Mouse (Mus musculus) heart, embryonic 14.5 days (tissue): ENCODE results near the gene Lag3. TPM values are rescaled to one million over a fixed set of nuclear protein-coding genes. Genes with fewer than 3 reads are reported as not detected.

Experiments used
- ATAC-seq: fragments of 200-750 bp; cut with Nextera tagmentation; 2 replicates; pipeline ENCODE4 v1.8.0; 2017; ENCODE audit warnings: low read depth, moderate TSS enrichment; ENCODE audit not compliant: insufficient number of reproducible peaks, insufficient read depth, low FRiP score
- H3K27ac ChIP-seq, 2 experiments: fragments of 200-500 bp in 1 of 2; fragments of 300-500 bp in 1 of 2; sonication (generic) in 1 of 2; replicated peaks in 1 of 2; 2 replicates each; pipeline ENCODE4 v1.5.1; 2012 to 2014; ENCODE audit warnings: low read depth in 2 of 2, low read length in 2 of 2, control low read depth in 1 of 2, mild to moderate bottlenecking in 1 of 2, mixed read lengths in 1 of 2; ENCODE audit not compliant: control insufficient read depth in 1 of 2, insufficient read depth in 1 of 2
- H3K27me3 ChIP-seq: fragments of 300-500 bp; sonication (generic); 2 replicates; pipeline ENCODE4 v1.6.1; 2014; ENCODE audit warnings: mild to moderate bottlenecking, low read length, control low read depth; ENCODE audit not compliant: control insufficient read depth, insufficient read depth
- H3K36me3 ChIP-seq: fragments of 300-500 bp; sonication (generic); 2 replicates; pipeline ENCODE4 v1.6.1; 2014; ENCODE audit warnings: mild to moderate bottlenecking, control low read depth, low read length, mixed read lengths; ENCODE audit not compliant: control insufficient read depth, insufficient read depth
- H3K4me1 ChIP-seq, 2 experiments: fragments of 200-500 bp in 1 of 2; fragments of 300-500 bp in 1 of 2; sonication (generic) in 1 of 2; 2 replicates each; pipeline ENCODE4 v1.6.1; 2012 to 2014; ENCODE audit warnings: low read length in 2 of 2, control low read depth in 1 of 2, mixed read lengths in 1 of 2; ENCODE audit not compliant: control insufficient read depth in 2 of 2, insufficient read depth in 2 of 2
- H3K4me2 ChIP-seq: fragments of 300-500 bp; sonication (generic); 2 replicates; pipeline ENCODE4 v1.6.1; 2014; ENCODE audit warnings: mild to moderate bottlenecking, low read length
- H3K4me3 ChIP-seq, 2 experiments: fragments of 200-500 bp in 1 of 2; fragments of 300-500 bp in 1 of 2; sonication (generic) in 1 of 2; 2 replicates each; pipeline ENCODE4 v1.5.1; 2012 to 2014; ENCODE audit warnings: low read length in 2 of 2, mild to moderate bottlenecking in 2 of 2, control low read depth in 1 of 2, low read depth in 1 of 2, moderate library complexity in 1 of 2; ENCODE audit not compliant: control insufficient read depth in 1 of 2, insufficient read depth in 1 of 2
- H3K9ac ChIP-seq: fragments of 300-500 bp; sonication (generic); 2 replicates; pipeline ENCODE4 v1.6.1; 2014; ENCODE audit warnings: mild to moderate bottlenecking, low read length
- H3K9me3 ChIP-seq: fragments of 300-500 bp; sonication (generic); 2 replicates; pipeline ENCODE4 v1.6.1; 2016; ENCODE audit warnings: low read length, control low read depth; ENCODE audit not compliant: control insufficient read depth
- WGBS: fragments of 180-500 bp; shearing (Covaris S2); extraction: QIAGEN DNeasy Blood & Tissue Kit; methylation state at CpG from one replicate; pipeline ENCODE4 v1.1.7; 2014; 5-methylcytosine and 5-hydroxymethylcytosine counted together
- polyA plus RNA-seq: library from polyadenylated mRNA; unstranded; fragments of >200 nt; fragmentation: Nextera tagmentation; extraction: Ambion mirVana; gene quantifications from 2 replicates; pipeline ENCODE4 v1.2.1, GENCODE M21; 2014

Lag3 gene
- polyA plus RNA-seq, 1 experiment from 2014 or later, result 1.00 TPM

- peaks cover 6 to 19% of the 10 kb centered on the region in 2 experiments for H3K4me1 ChIP-seq
- H3K27me3 ChIP-seq, result no peaks in the 10 kb centered on the region
- no peaks in the 10 kb centered on the region for H3K9me3 ChIP-seq
- peaks cover 42% of the 10 kb centered on the region for H3K36me3 ChIP-seq
- H3K4me2 ChIP-seq, result peak overlapping the region; percentile 74
- H3K9ac ChIP-seq, result peak overlapping the region; percentile 96
- H3K27ac ChIP-seq, result peak overlapping the region; percentile 83 to 98
- H3K4me3 ChIP-seq, result peak overlapping the region; percentile 73 to 94
- ATAC-seq, result peak; percentile 16; the same call in 1 of the 2 replicates
- WGBS, result under 1% methylated on average over 48 of the region's 48 CpGs
Observed at GRCm38 (mm10) chr6:124931525-124932313, 20.2 kb upstream of the Lag3 start.

- under 1% methylated on average over 57 of the region's 64 CpGs for WGBS
- Histone ChIP-seq H3K4me3 (peak within 1 kb of the TSS; percentile 73 to 94), H3K27ac (peak within 1 kb of the TSS; percentile 87 to 98), H3K9ac (peak within 1 kb of the TSS; percentile 96), H3K36me3 (peaks cover 35% of the 10 kb centered on the region), H3K9me3 (no peaks in the 10 kb centered on the region), H3K4me1 (peaks cover 11 to 22% of the 10 kb centered on the region in 2 experiments), H3K4me2 (peak within 1 kb of the TSS; percentile 74), H3K27me3 (no peaks in the 10 kb centered on the region)
- peak; percentile 92 for ATAC-seq
Observed at GRCm38 (mm10) chr6:124930754-124931524, 19.4 kb upstream of the Lag3 start, which contains the start of gene Mlf2. TSS of gene Mlf2 (plus strand) at chr6:124931386.

DNA sequence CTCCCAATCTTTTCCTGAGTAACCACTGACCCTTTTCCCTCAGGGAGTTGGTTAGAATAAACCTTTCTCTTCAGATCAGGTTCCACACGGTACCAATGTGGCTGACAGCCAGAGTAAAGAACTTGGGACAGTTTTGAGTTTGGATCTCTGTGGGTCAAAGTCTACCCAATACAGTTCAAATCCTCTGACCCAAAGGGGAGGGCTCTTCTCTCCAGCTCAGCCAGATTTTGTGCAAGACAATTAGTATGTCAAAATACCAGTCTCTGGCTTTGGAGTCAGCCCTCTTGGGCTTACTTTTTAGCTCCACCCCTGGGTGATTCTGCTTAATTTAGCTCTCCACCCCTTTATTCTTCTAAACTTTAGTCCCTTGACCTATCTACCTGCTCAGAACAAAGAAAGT is 18.7 kb upstream of the Lag3 start:
- Histone ChIP-seq H3K4me3 (peak overlapping the region; percentile 38 to 94; a peak in 2 of 4 replicates), H3K27me3 (no peaks in the 10 kb centered on the region), H3K36me3 (peaks cover 28% of the 10 kb centered on the region), H3K4me1 (peaks cover 16 to 28% of the 10 kb centered on the region in 2 experiments), H3K9me3 (no peaks in the 10 kb centered on the region), H3K9ac (peak overlapping the region; percentile 71), H3K4me2 (peak overlapping the region; percentile 54), H3K27ac (peak overlapping the region; percentile 87 to 98)
- ATAC-seq, result no peak
- 63% methylated on average over 1 of the region's 1 CpGs for WGBS

DNA sequence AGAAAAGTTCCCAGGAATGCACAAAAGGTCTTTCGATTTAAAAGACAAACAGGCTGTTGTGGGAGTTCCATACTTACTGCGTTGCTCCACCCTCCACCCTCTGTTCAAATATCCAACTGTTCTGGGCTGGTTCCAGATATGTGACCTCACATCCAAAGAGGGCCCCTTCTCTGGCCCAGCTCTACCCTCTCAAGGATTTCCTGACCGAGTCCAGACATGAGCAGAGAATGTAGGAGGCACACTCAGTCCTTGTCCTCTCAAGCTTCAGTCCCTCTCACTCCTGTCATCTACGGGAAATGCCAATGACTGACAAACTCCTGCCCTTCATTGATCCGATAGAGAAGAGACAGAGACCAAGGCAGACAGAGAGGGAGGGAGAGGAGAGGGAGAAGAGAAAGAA is 14.4 kb upstream of the Lag3 start:
- Histone ChIP-seq H3K36me3 (no peaks in the 10 kb centered on the region), H3K4me2 (peak overlapping the region; percentile 44), H3K4me1 (peaks cover 17 to 27% of the 10 kb centered on the region in 2 experiments), H3K27me3 (no peaks in the 10 kb centered on the region), H3K4me3 (peak overlapping the region in 1 of 2 experiments; percentile 6; a peak in 3 of 4 replicates), H3K9me3 (no peaks in the 10 kb centered on the region), H3K9ac (peak overlapping the region; percentile 56), H3K27ac (peak overlapping the region; percentile 79 to 84)
- ATAC-seq, result peak; percentile 66
- 12% methylated on average over 5 of the region's 5 CpGs for WGBS

- Histone ChIP-seq H3K4me2 (peak overlapping the region; percentile 44), H3K9me3 (no peaks in the 10 kb centered on the region), H3K9ac (peak overlapping the region; percentile 56), H3K27ac (peak overlapping the region; percentile 79 to 84), H3K27me3 (no peaks in the 10 kb centered on the region), H3K4me1 (peaks cover 22 to 30% of the 10 kb centered on the region in 2 experiments), H3K4me3 (peak overlapping the region in 1 of 2 experiments; percentile 6; a peak in 3 of 4 replicates), H3K36me3 (no peaks in the 10 kb centered on the region)
- no peak for ATAC-seq
- WGBS, result 26% methylated on average over 12 of the region's 12 CpGs
Observed at GRCm38 (mm10) chr6:124925173-124925793, 13.8 kb upstream of the Lag3 start.

DNA sequence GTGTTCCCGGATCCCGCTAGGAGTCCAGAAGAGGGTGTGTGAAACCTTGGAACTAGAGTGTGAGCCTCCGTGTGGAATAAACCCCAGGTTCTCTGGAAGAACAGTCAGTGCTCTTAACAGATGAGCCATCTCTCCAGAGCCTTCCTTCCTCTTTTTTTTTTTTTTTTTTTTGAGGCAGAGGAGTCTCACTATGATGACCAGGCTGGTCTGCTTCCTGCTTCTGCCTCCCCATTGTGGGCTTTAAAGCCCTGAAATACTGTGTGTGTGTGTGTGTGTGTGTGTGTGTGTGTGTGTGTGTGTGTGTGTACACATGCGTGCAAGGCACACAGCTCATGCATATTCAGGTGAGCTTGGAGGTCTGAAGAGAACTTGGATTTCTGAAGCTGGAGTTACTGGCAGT is 10.0 kb upstream of the Lag3 start:
- Histone ChIP-seq H3K4me2 (no peak overlapping the region), H3K27me3 (no peaks in the 10 kb centered on the region), H3K9me3 (no peaks in the 10 kb centered on the region), H3K27ac (peak overlapping the region in 1 of 2 experiments; percentile 100; a peak in 3 of 4 replicates), H3K9ac (no peak overlapping the region), H3K4me1 (peaks cover 32 to 41% of the 10 kb centered on the region in 2 experiments), H3K4me3 (no peak overlapping the region), H3K36me3 (no peaks in the 10 kb centered on the region)
- no peak for ATAC-seq
- 71% methylated on average over 4 of the region's 4 CpGs for WGBS
